Mouse (Mus musculus) cortical plate, adult 2 months (tissue): ENCODE data around the gene Lrrc7. TPM values are rescaled to one million over a fixed set of nuclear protein-coding genes. Genes with fewer than 3 reads are reported as not detected.
"Not testable (repeated sequence)": the region's sequence is repeated elsewhere in the genome, so short reads cannot be mapped to it uniquely, and the experiment has no call there.

ENCODE experiments used
- H3K27ac ChIP-seq: fragments of 200-500 bp; 2 replicates; pipeline ENCODE4 v1.5.1; 2012; ENCODE audit warnings: low read length, control low read depth, inconsistent platforms; ENCODE audit not compliant: insufficient read depth
- H3K4me1 ChIP-seq: fragments of 200-500 bp; 2 replicates; pipeline ENCODE4 v1.6.1; 2011; ENCODE audit warnings: low read length; ENCODE audit not compliant: control insufficient read depth, insufficient read depth
- H3K4me3 ChIP-seq: fragments of 200-500 bp; 2 replicates; pipeline ENCODE4 v1.5.1; 2011; ENCODE audit warnings: mild to moderate bottlenecking, low read length, control low read depth; ENCODE audit not compliant: insufficient read depth
- CTCF ChIP-seq: fragments of 200-500 bp; IDR thresholded peaks from 2 replicates; pipeline ENCODE4 v1.5.1; 2011; ENCODE audit warnings: mild to moderate bottlenecking, control low read depth, low read length; ENCODE audit not compliant: insufficient read depth; ENCODE audit errors: extremely low read depth
- POLR2A ChIP-seq: fragments of 200-500 bp; IDR thresholded peaks from 2 replicates; pipeline ENCODE4 v1.6.1; 2011; ENCODE audit warnings: mild to moderate bottlenecking, low read length, control low read depth; ENCODE audit not compliant: insufficient read depth; ENCODE audit errors: extremely low read depth
- polyA plus RNA-seq: library from polyadenylated mRNA; depleted of rRNA; stranded (reverse); fragments of >200 nt; gene quantifications from 2 replicates; pipeline ENCODE4 v1.2.3, GENCODE M21; 2012

The Lrrc7 gene
- polyA plus RNA-seq, 1 experiment, result 19.1 TPM

- H3K4me1 ChIP-seq, result no peaks in the 10 kb centered on the region
- TF ChIP-seq CTCF, result no peak
- no peak for TF ChIP-seq POLR2A
- H3K27ac ChIP-seq, result no peak overlapping the region
- no peak overlapping the region for H3K4me3 ChIP-seq
Observed at GRCm38 (mm10) chr3:158103467-158103866, 458.6 kb downstream of the Lrrc7 start.

- H3K4me3 ChIP-seq, H3K4me1 ChIP-seq, H3K27ac ChIP-seq: not testable (repeated sequence)
Observed at GRCm38 (mm10) chr3:158102530-158102929, 459.5 kb downstream of the Lrrc7 start.

- not testable (repeated sequence) for H3K27ac ChIP-seq, H3K4me1 ChIP-seq, H3K4me3 ChIP-seq
Observed at GRCm38 (mm10) chr3:158102043-158102442, 460.0 kb downstream of the Lrrc7 start.

- Histone ChIP-seq H3K27ac (no peak overlapping the region), H3K4me1 (no peaks in the 10 kb centered on the region; the same call in 1 of the 2 replicates), H3K4me3 (no peak overlapping the region)
- TF ChIP-seq POLR2A, result no peak
- no peak for TF ChIP-seq CTCF
Observed at GRCm38 (mm10) chr3:158093919-158094318, 468.1 kb downstream of the Lrrc7 start.

- no peak for TF ChIP-seq CTCF
- no peak for TF ChIP-seq POLR2A
- no peak overlapping the region for H3K4me3 ChIP-seq
- no peaks in the 10 kb centered on the region; the same call in 1 of the 2 replicates for H3K4me1 ChIP-seq
- H3K27ac ChIP-seq, result no peak overlapping the region; the same call in 1 of the 2 replicates
Observed at GRCm38 (mm10) chr3:158091601-158092000, 470.4 kb downstream of the Lrrc7 start.

GRCm38 (mm10) chr3:158077828-158078227 is 484.2 kb downstream of the Lrrc7 start:
- Histone ChIP-seq H3K4me1 (no peaks in the 10 kb centered on the region), H3K4me3 (no peak overlapping the region), H3K27ac (no peak overlapping the region)
- no peak for TF ChIP-seq CTCF
- no peak for TF ChIP-seq POLR2A

GRCm38 (mm10) chr3:158077380-158077772 is 484.6 kb downstream of the Lrrc7 start:
- TF ChIP-seq POLR2A (no peak), CTCF (no peak)
- Histone ChIP-seq H3K27ac (no peak overlapping the region), H3K4me1 (no peaks in the 10 kb centered on the region), H3K4me3 (no peak overlapping the region)

GRCm38 (mm10) chr3:158076685-158077379 is 485.2 kb downstream of the Lrrc7 start:
- TF ChIP-seq POLR2A, result no peak
- no peak for TF ChIP-seq CTCF
- no peaks in the 10 kb centered on the region for H3K4me1 ChIP-seq
- H3K27ac ChIP-seq, result no peak overlapping the region
- H3K4me3 ChIP-seq, result no peak overlapping the region

GRCm38 (mm10) chr3:158075004-158075403 is 487.0 kb downstream of the Lrrc7 start:
- Histone ChIP-seq H3K4me1 (no peaks in the 10 kb centered on the region), H3K4me3 (no peak overlapping the region), H3K27ac (no peak overlapping the region)
- TF ChIP-seq CTCF (no peak), POLR2A (no peak)

GRCm38 (mm10) chr3:158068613-158069263 is 493.3 kb downstream of the Lrrc7 start:
- TF ChIP-seq POLR2A (no peak), CTCF (no peak)
- Histone ChIP-seq H3K27ac (no peak overlapping the region), H3K4me3 (no peak overlapping the region), H3K4me1 (no peaks in the 10 kb centered on the region; the same call in 1 of the 2 replicates)
